Mouse (Mus musculus): ENCODE results near the gene Sag.
"Not testable (repeated sequence)": the region's sequence is repeated elsewhere in the genome, so short reads cannot be mapped to it uniquely, and the experiment has no call there.

Gene Sag

GRCm38 (mm10) chr1:87825281-87825680 is 21.8 kb downstream of the Sag start:
- DNase-seq, result no peak

GRCm38 (mm10) chr1:87825991-87826390 is 22.5 kb downstream of the Sag start:
- no peak for DNase-seq

GRCm38 (mm10) chr1:87826474-87826873 is 23.0 kb downstream of the Sag start:
- no peak for DNase-seq

GRCm38 (mm10) chr1:87827476-87827875 is 24.0 kb downstream of the Sag start:
- DNase-seq, result not testable (repeated sequence)

- DNase-seq, result peak; percentile 77 to 90
Observed at GRCm38 (mm10) chr1:87828185-87828584, 24.7 kb downstream of the Sag start.

- no peak for DNase-seq
Observed at GRCm38 (mm10) chr1:87828926-87829580, 25.6 kb downstream of the Sag start.

GRCm38 (mm10) chr1:87829621-87830211 is 26.2 kb downstream of the Sag start:
- peak; percentile 49 to 66 for DNase-seq

GRCm38 (mm10) chr1:87836453-87836852 is 33.0 kb downstream of the Sag start:
- DNase-seq, result no peak

- no peak for DNase-seq
Observed at GRCm38 (mm10) chr1:87837018-87837417, 33.5 kb downstream of the Sag start.

GRCm38 (mm10) chr1:87840411-87841208 is 37.1 kb downstream of the Sag start:
- no peak for DNase-seq

- DNase-seq, result peak; percentile 75 to 90
Observed at GRCm38 (mm10) chr1:87846801-87847474, 43.5 kb downstream of the Sag start.

GRCm38 (mm10) chr1:87847475-87848168 is 44.1 kb downstream of the Sag start:
- DNase-seq, result no peak

GRCm38 (mm10) chr1:87848237-87848996 is 44.9 kb downstream of the Sag start:
- DNase-seq, result peak in 1 of 2 experiments; percentile 39

- no peak for DNase-seq
Observed at GRCm38 (mm10) chr1:87849278-87849677, 45.8 kb downstream of the Sag start.

GRCm38 (mm10) chr1:87851344-87851743 is 47.9 kb downstream of the Sag start:
- no peak for DNase-seq

GRCm38 (mm10) chr1:87852081-87852790 is 48.8 kb downstream of the Sag start:
- DNase-seq, result no peak

GRCm38 (mm10) chr1:87852892-87853600 is 49.6 kb downstream of the Sag start, which contains the start of gene Dgkd:
TSS of gene Dgkd (plus strand) at chr1:87853287.
- peak; percentile 46 to 58 for DNase-seq

- DNase-seq, result peak in 1 of 2 experiments; percentile 54
Observed at GRCm38 (mm10) chr1:87853601-87854361, 50.3 kb downstream of the Sag start.

GRCm38 (mm10) chr1:87854411-87854810 is 50.9 kb downstream of the Sag start:
- no peak for DNase-seq

Measured in thymus, adult 18-20 months (tissue).